Comparison of ENCODE assay signal across 18 mouse cellular contexts in genomic region chr4:139007981-139008536, GRCm38 (mm10). TPM values are rescaled to one million over a fixed set of nuclear protein-coding genes. Genes with fewer than 3 reads are reported as not detected.
DNase-seq lines count a peak whose midpoint lies in the region; ATAC-seq and TF ChIP-seq lines count a peak whose summit lies in the region.
"Had no signal": no experiment of that assay in that cellular context is flagged by ENCODE, and none has a peak within 500 bp of the region (broad histone marks: within the 10 kb centered on the region; RNA-seq: fewer than 3 reads in every experiment).

No protein-coding gene starts in this region.

- H3K9ac ChIP-seq in hindbrain, embryonic 11.5 days (ENCODE audit: low read depth, low read length) = no peak overlapping the region
- no peak overlapping the region for H3K9ac ChIP-seq in hindbrain, postnatal 0 days (replicated peaks; ENCODE audit: low read length)
- H3K9ac ChIP-seq in neural tube, embryonic 11.5 days (ENCODE audit: low read length) = no peak overlapping the region; the same call in 1 of the 2 replicates
- H3K9ac ChIP-seq in intestine, embryonic 16.5 days (ENCODE audit: low read depth, low read length) = no peak overlapping the region
- H3K9ac ChIP-seq: liver, embryonic 13.5 days had no signal

- no peaks in the 10 kb centered on the region for H3K27me3 ChIP-seq in hindbrain, embryonic 11.5 days (ENCODE audit: control insufficient read depth, insufficient read depth, low read length)
- H3K27me3 ChIP-seq in hindbrain, postnatal 0 days (ENCODE audit: insufficient read depth, low read length) = no peaks in the 10 kb centered on the region
- H3K27me3 ChIP-seq in neural tube, embryonic 11.5 days (ENCODE audit: control insufficient read depth, insufficient read depth, low read length) = no peaks in the 10 kb centered on the region
- H3K27me3 ChIP-seq in intestine, embryonic 16.5 days (replicated peaks; ENCODE audit: control insufficient read depth, insufficient read depth, low read length) = no peaks in the 10 kb centered on the region
- H3K27me3 ChIP-seq: liver, embryonic 13.5 days had no signal

- ATAC-seq in hindbrain, embryonic 11.5 days (ENCODE audit: low FRiP score) = no peak; the same call in 1 of the 2 replicates
- no peak for ATAC-seq in hindbrain, postnatal 0 days
- ATAC-seq in neural tube, embryonic 11.5 days (ENCODE audit: insufficient read depth, low FRiP score, low TSS enrichment) = no peak
- peak; percentile 70 for ATAC-seq in intestine, embryonic 16.5 days
- ATAC-seq: forebrain, embryonic 16.5 days; lung, postnatal 0 days had no signal

- peak; percentile 15 for DNase-seq in hindbrain, embryonic 11.5 days (ENCODE audit: low spot score)
- DNase-seq in hindbrain, postnatal 0 days (ENCODE audit: low spot score) = no peak
- DNase-seq in neural tube, embryonic 11.5 days (ENCODE audit: low spot score) = peak; percentile 15
- DNase-seq in neural tube, embryonic 10.5 days (ENCODE audit: extremely low spot score, low spot score) = no peak
- no peak for DNase-seq in spleen, postnatal 36 days (ENCODE audit: low spot score in 2 of 2)
- DNase-seq in heart, adult 9 months (ENCODE audit: low spot score in 2 of 2) = no peak
- DNase-seq: cerebellum, adult 9-11 months; heart, adult 18-20 months; liver, embryonic 13.5 days; thymus, postnatal 25 days had no signal

- H3K4me1 ChIP-seq in hindbrain, embryonic 11.5 days (replicated peaks; ENCODE audit: control insufficient read depth, insufficient read depth, low read length) = peaks cover 3% of the 10 kb centered on the region; the same call in 1 of the 2 replicates
- H3K4me1 ChIP-seq in hindbrain, postnatal 0 days (ENCODE audit: insufficient read depth, low read length) = no peaks in the 10 kb centered on the region
- 0 out of 2 replicates have a peak, but pooled peaks cover 5% of the 10 kb centered on the region for H3K4me1 ChIP-seq in neural tube, embryonic 11.5 days (ENCODE audit: control insufficient read depth, insufficient read depth, low read length)
- peaks cover 14% of the 10 kb centered on the region for H3K4me1 ChIP-seq in intestine, embryonic 16.5 days (ENCODE audit: control insufficient read depth, insufficient read depth, low read length)
- H3K4me1 ChIP-seq: liver, embryonic 13.5 days; megakaryocyte, embryonic 14.5 days had no signal

- H3K4me2 ChIP-seq in hindbrain, embryonic 11.5 days (replicated peaks; ENCODE audit: low read depth, low read length) = no peak overlapping the region
- no peak overlapping the region for H3K4me2 ChIP-seq in hindbrain, postnatal 0 days (ENCODE audit: low read depth, low read length)
- H3K4me2 ChIP-seq in neural tube, embryonic 11.5 days (ENCODE audit: low read depth) = no peak overlapping the region
- H3K4me2 ChIP-seq in intestine, embryonic 16.5 days (ENCODE audit: low read depth, low read length) = no peak overlapping the region
- H3K4me2 ChIP-seq: liver, embryonic 13.5 days had no signal

- H3K27ac ChIP-seq in hindbrain, embryonic 11.5 days (ENCODE audit: low read depth, low read length) = no peak overlapping the region
- H3K27ac ChIP-seq in hindbrain, postnatal 0 days = no peak overlapping the region
- no peak overlapping the region for H3K27ac ChIP-seq in neural tube, embryonic 11.5 days (ENCODE audit: low read depth, low read length)
- H3K27ac ChIP-seq in intestine, embryonic 16.5 days (ENCODE audit: low read length) = peak overlapping the region; percentile 71
- H3K27ac ChIP-seq: liver, embryonic 13.5 days had no signal

- H3K36me3 ChIP-seq in hindbrain, embryonic 11.5 days (ENCODE audit: control insufficient read depth, insufficient read depth, low read length) = no peaks in the 10 kb centered on the region
- H3K36me3 ChIP-seq in hindbrain, postnatal 0 days (ENCODE audit: insufficient read depth, low read length) = no peaks in the 10 kb centered on the region
- H3K36me3 ChIP-seq in neural tube, embryonic 11.5 days (ENCODE audit: control insufficient read depth, insufficient read depth, low read length) = no peaks in the 10 kb centered on the region
- no peaks in the 10 kb centered on the region for H3K36me3 ChIP-seq in intestine, embryonic 16.5 days (ENCODE audit: control insufficient read depth, insufficient read depth, low read length)
- H3K36me3 ChIP-seq: liver, embryonic 13.5 days had no signal

- no peak for TF ChIP-seq CTCF in hindbrain, postnatal 0 days (IDR thresholded peaks at IDR 0.05; ENCODE audit: low read depth)

- no peak overlapping the region for H3K4me3 ChIP-seq in hindbrain, embryonic 11.5 days (ENCODE audit: low read depth, low read length)
- no peak overlapping the region for H3K4me3 ChIP-seq in hindbrain, postnatal 0 days (ENCODE audit: low read length)
- H3K4me3 ChIP-seq in neural tube, embryonic 11.5 days (ENCODE audit: low read depth, low read length) = no peak overlapping the region
- H3K4me3 ChIP-seq in intestine, embryonic 16.5 days (ENCODE audit: low read length) = no peak overlapping the region
- H3K4me3 ChIP-seq: erythroblast, embryonic 14.5 days; liver, embryonic 13.5 days; megakaryocyte, embryonic 14.5 days had no signal

- WGBS in hindbrain, embryonic 11.5 days = 47% methylated on average over 6 of the region's 6 CpGs
- 55% methylated on average over 6 of the region's 6 CpGs for WGBS in hindbrain, postnatal 0 days
- 41% methylated on average over 6 of the region's 6 CpGs for WGBS in neural tube, embryonic 11.5 days
- WGBS in intestine, embryonic 16.5 days = 31% methylated on average over 6 of the region's 6 CpGs

- H3K9me3 ChIP-seq in hindbrain, embryonic 11.5 days (ENCODE audit: control insufficient read depth, low read length) = no peaks in the 10 kb centered on the region
- H3K9me3 ChIP-seq in hindbrain, postnatal 0 days (ENCODE audit: low read length) = no peaks in the 10 kb centered on the region
- no peaks in the 10 kb centered on the region for H3K9me3 ChIP-seq in neural tube, embryonic 11.5 days (ENCODE audit: control insufficient read depth, low read length)
- no peaks in the 10 kb centered on the region for H3K9me3 ChIP-seq in intestine, embryonic 16.5 days (ENCODE audit: control insufficient read depth, low read length)
- H3K9me3 ChIP-seq: liver, embryonic 13.5 days; megakaryocyte, embryonic 14.5 days had no signal

RNA-seq across cellular contexts. Expression of gene Tmco4, which starts 35.4 kb away (rescaled TPM):
- 0.61 and 1.3 TPM in 2 replicates for polyA plus RNA-seq in hindbrain, embryonic 11.5 days (2014; fragmentation: Nextera tagmentation; extraction: Ambion mirVana)
- 2.8 and 4.0 TPM in 2 replicates for total RNA-seq in hindbrain, postnatal 0 days (2014; rRNA removed)
- 1.5 and 2.0 TPM in 2 replicates for polyA plus RNA-seq in hindbrain, postnatal 0 days (2015; fragmentation: Nextera tagmentation; extraction: Ambion mirVana)
- polyA plus RNA-seq in neural tube, embryonic 11.5 days (2014; fragmentation: Nextera tagmentation; extraction: Ambion mirVana) = 0.78 and 1.7 TPM in 2 replicates
- polyA plus RNA-seq in intestine, embryonic 16.5 days (2015; fragmentation: Nextera tagmentation; extraction: Ambion mirVana) = 16.3 and 17.1 TPM in 2 replicates

RNA-seq across cellular contexts. Expression of gene Rnf186, which starts 41.1 kb away (rescaled TPM):
- not detected in 2 replicates for polyA plus RNA-seq in hindbrain, embryonic 11.5 days (2014; fragmentation: Nextera tagmentation; extraction: Ambion mirVana)
- total RNA-seq in hindbrain, postnatal 0 days (2014; rRNA removed) = not detected in 2 replicates
- not detected in 2 replicates for polyA plus RNA-seq in hindbrain, postnatal 0 days (2015; fragmentation: Nextera tagmentation; extraction: Ambion mirVana)
- polyA plus RNA-seq in neural tube, embryonic 11.5 days (2014; fragmentation: Nextera tagmentation; extraction: Ambion mirVana) = not detected in 2 replicates
- polyA plus RNA-seq in intestine, embryonic 16.5 days (2015; fragmentation: Nextera tagmentation; extraction: Ambion mirVana) = 106 and 121 TPM in 2 replicates
- total RNA-seq: adrenal gland, adult 18-20 months; gastrocnemius, adult 8-10 months; heart, adult 18-20 months had no signal
- polyA plus RNA-seq: erythroblast, embryonic 14.5 days; forebrain, embryonic 16.5 days; limb, embryonic 11.5 days had no signal

Comparison
In these comparisons a context has a peak if more than half of its experiments do, and no peak if none do; other contexts are left out.
1. DNase-seq: peak in hindbrain, embryonic 11.5 days (single experiment) and neural tube, embryonic 11.5 days (single experiment); none in hindbrain, postnatal 0 days (single experiment), neural tube, embryonic 10.5 days (single experiment), spleen, postnatal 36 days (0 of 2) and heart, adult 9 months (0 of 2).
2. RNA of gene Rnf186, which starts 41.1 kb away (polyA plus RNA-seq): 106 to 121 TPM in intestine, embryonic 16.5 days; not detected in hindbrain, embryonic 11.5 days, not detected in hindbrain, postnatal 0 days and not detected in neural tube, embryonic 11.5 days; every median in the first group is over 100 times any median in the second.